Mouse (Mus musculus) ES-E14 (cell line): ENCODE measurements around the gene Slc35d1. TPM values are rescaled to one million over a fixed set of nuclear protein-coding genes. Genes with fewer than 3 reads are reported as not detected.
A peak's percentile ranks its signal among the peaks of the same experiment; 100 is the strongest.

ENCODE experiments used
- DNase-seq: peaks from one replicate; pipeline ENCODE4 v3.0.0-alpha.2; 2013; ENCODE audit warnings: low read depth, low spot score
- H3K27ac ChIP-seq: 2 replicates; pipeline ENCODE4 v1.5.1; 2012; ENCODE audit warnings: low read depth, mild to moderate bottlenecking, low read length, moderate library complexity, mixed read lengths; ENCODE audit not compliant: poor library complexity, insufficient read depth, severe bottlenecking
- H3K36me3 ChIP-seq: 2 replicates; pipeline ENCODE4 v1.6.1; 2012; ENCODE audit warnings: mild to moderate bottlenecking, low read length, moderate library complexity, mixed read lengths; ENCODE audit not compliant: control insufficient read depth, poor library complexity, insufficient read depth, severe bottlenecking
- H3K4me1 ChIP-seq, 2 experiments: fragments of 150-350 bp in 1 of 2; sonication (generic) in 1 of 2; 2 replicates each; pipeline ENCODE4 v1.6.1; 2012; ENCODE audit warnings: low read length in 2 of 2, mild to moderate bottlenecking in 1 of 2, mixed read lengths in 1 of 2; ENCODE audit not compliant: control insufficient read depth in 2 of 2, insufficient read depth in 2 of 2, poor library complexity in 1 of 2
- H3K4me3 ChIP-seq, 2 experiments: fragments of 150-350 bp in 1 of 2; sonication (generic) in 1 of 2; 2 replicates each; pipeline ENCODE4 v1.5.1; 2012; ENCODE audit warnings: low read length in 2 of 2, low read depth in 1 of 2, mild to moderate bottlenecking in 1 of 2, mixed read lengths in 1 of 2; ENCODE audit not compliant: insufficient read depth in 1 of 2, poor library complexity in 1 of 2, severe bottlenecking in 1 of 2
- H3K9ac ChIP-seq: 2 replicates; pipeline ENCODE4 v1.6.1; 2012; ENCODE audit warnings: low read depth, mild to moderate bottlenecking, low read length, mixed read lengths; ENCODE audit not compliant: poor library complexity, insufficient read depth, severe bottlenecking
- H3K9me3 ChIP-seq: fragments of 150-350 bp; sonication (generic); 2 replicates; pipeline ENCODE4 v1.6.1; 2012; ENCODE audit warnings: low read depth, mild to moderate bottlenecking, low read length; ENCODE audit not compliant: control insufficient read depth, insufficient read depth
- CHD2 ChIP-seq: IDR thresholded peaks from 2 replicates; pipeline ENCODE4 v1.6.1; 2014; ENCODE audit warnings: mild to moderate bottlenecking, low read depth, low read length, inconsistent platforms
- HCFC1 ChIP-seq: IDR thresholded peaks from 2 replicates; pipeline ENCODE4 v1.6.1; 2012; ENCODE audit warnings: low read length, inconsistent platforms, borderline replicate concordance; ENCODE audit not compliant: insufficient read depth
- MAFK ChIP-seq: IDR thresholded peaks from 2 replicates; pipeline ENCODE4 v1.6.1; 2014; ENCODE audit warnings: mild to moderate bottlenecking, low read depth, low read length, inconsistent platforms; ENCODE audit not compliant: insufficient read depth
- ZC3H11A ChIP-seq: IDR thresholded peaks from 2 replicates; pipeline ENCODE4 v1.6.1; 2012; ENCODE audit warnings: low read depth, mild to moderate bottlenecking, inconsistent platforms, low read length, borderline replicate concordance
- ZNF384 ChIP-seq: IDR thresholded peaks from 2 replicates; pipeline ENCODE4 v1.6.1; 2012; ENCODE audit warnings: low read depth, low read length, inconsistent platforms
- in situ Hi-C, 2 experiments: fragments of 600-800 bp; cut with MboI; formaldehyde crosslinking; loops; one replicate each; pipeline ENCODE4 v1.15.1; 2025; ENCODE audit warnings: low sequenced_read_pairs in 2 of 2, inconsistent platforms in 1 of 2; ENCODE audit not compliant: unreplicated experiment in 2 of 2
- total RNA-seq: library from RNA; depleted of rRNA; stranded (reverse); fragments of 300-350 nt; gene quantifications from 2 replicates; pipeline ENCODE4 v1.2.3, GENCODE M21; 2012

The Slc35d1 gene
- total RNA-seq, 1 experiment, result 13.0 TPM

DNA sequence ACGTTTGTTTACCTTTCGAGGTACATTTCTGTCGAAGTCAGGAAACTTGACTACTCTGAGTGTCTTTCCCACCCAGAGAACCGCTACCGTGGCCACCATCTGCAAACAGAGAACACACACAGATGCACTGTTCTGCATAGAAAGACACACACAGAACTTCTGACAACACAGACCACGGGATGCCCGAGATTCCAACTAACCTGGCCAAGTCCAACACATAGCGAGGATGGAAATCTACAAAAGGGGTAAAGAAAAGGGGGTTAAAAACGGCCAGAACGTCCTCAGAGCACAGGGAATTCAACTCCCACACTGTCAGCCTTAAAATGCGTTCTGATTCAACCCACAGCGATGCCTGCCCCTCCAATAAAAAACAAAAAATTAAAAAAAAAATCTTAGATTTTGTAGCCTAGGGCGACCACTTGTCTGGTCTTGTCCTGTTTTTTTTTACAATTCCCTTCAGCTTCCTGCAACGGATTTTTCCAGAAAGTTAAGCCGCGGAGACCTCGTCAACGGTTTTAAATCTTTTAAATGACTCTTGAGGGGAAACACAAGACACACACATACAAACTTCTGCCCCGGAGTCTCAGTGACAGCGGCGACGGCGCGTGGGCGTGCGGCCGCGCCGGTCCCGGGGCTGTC, 986 bp downstream of the Slc35d1 start:
- DNase-seq, result no peak
- H3K27ac ChIP-seq, result no peak overlapping the region
- no peaks in the 10 kb centered on the region for H3K9me3 ChIP-seq
- H3K4me1 ChIP-seq, result peaks cover 2 to 3% of the 10 kb centered on the region in 2 experiments; a peak in 1 of 4 replicates
- TF ChIP-seq HCFC1 (no peak), ZNF384 (no peak), ZC3H11A (no peak), MAFK (no peak), CHD2 (no peak)
- no peaks in the 10 kb centered on the region for H3K36me3 ChIP-seq
- H3K4me3 ChIP-seq, result peak overlapping the region; percentile 88 to 91
- in situ Hi-C loops, result no loop called here
- H3K9ac ChIP-seq, result peak overlapping the region; percentile 89

GRCm38 (mm10) chr4:103208553-103208952, 6.4 kb downstream of the Slc35d1 start:
- DNase-seq, result no peak
- in situ Hi-C loops, result no loop called here
- Histone ChIP-seq H3K4me1 (0 out of 4 replicates have a peak, but pooled peaks cover 0 to 3% of the 10 kb centered on the region in 2 experiments), H3K4me3 (no peak overlapping the region), H3K27ac (no peak overlapping the region), H3K36me3 (0 out of 2 replicates have a peak, but pooled peaks cover 2% of the 10 kb centered on the region), H3K9me3 (no peaks in the 10 kb centered on the region), H3K9ac (no peak overlapping the region)
- TF ChIP-seq CHD2 (no peak), MAFK (no peak), ZC3H11A (no peak), ZNF384 (no peak), HCFC1 (no peak)

DNA sequence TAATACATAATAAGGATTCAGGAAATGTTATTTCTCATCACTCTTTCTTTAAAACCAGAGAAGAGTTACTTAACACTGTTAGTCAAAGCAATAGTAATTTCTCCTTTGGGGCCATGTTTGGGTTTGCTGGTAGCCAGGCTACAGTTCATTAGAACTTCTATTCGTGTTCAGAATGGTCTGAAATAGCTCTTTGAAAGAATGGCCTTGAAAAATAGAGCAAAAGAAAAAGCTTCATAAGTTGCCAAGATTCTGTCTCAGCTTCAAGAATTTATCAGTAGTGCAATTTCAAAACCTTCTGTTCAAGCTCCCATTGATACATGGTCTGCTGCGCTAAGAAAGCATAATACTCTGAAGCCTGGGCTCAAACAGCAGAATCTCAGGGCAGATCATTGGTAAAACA, 11.3 kb downstream of the Slc35d1 start:
- Histone ChIP-seq H3K9me3 (no peaks in the 10 kb centered on the region), H3K36me3 (peaks cover 10% of the 10 kb centered on the region; the same call in 1 of the 2 replicates), H3K9ac (no peak overlapping the region), H3K27ac (no peak overlapping the region), H3K4me3 (no peak overlapping the region), H3K4me1 (peaks cover 0 to 3% of the 10 kb centered on the region in 2 experiments; a peak in 1 of 4 replicates)
- TF ChIP-seq ZNF384 (no peak), HCFC1 (no peak), CHD2 (no peak), ZC3H11A (no peak), MAFK (no peak)
- no peak for DNase-seq
- in situ Hi-C loops, result no loop called here

GRCm38 (mm10) chr4:103200046-103200445, 14.9 kb downstream of the Slc35d1 start:
- no peak for TF ChIP-seq MAFK
- TF ChIP-seq ZC3H11A, result no peak
- TF ChIP-seq CHD2, result no peak
- TF ChIP-seq HCFC1, result no peak
- TF ChIP-seq ZNF384, result no peak
- H3K9me3 ChIP-seq, result no peaks in the 10 kb centered on the region
- no peak for DNase-seq
- in situ Hi-C loops, result no loop called here
- no peak overlapping the region for H3K9ac ChIP-seq
- H3K4me3 ChIP-seq, result no peak overlapping the region
- H3K36me3 ChIP-seq, result peaks cover 7% of the 10 kb centered on the region; the same call in 1 of the 2 replicates
- no peak overlapping the region for H3K27ac ChIP-seq
- peaks cover 0 to 3% of the 10 kb centered on the region in 2 experiments; a peak in 1 of 4 replicates for H3K4me1 ChIP-seq
